Mouse (Mus musculus) lung, postnatal 0 days (tissue): ENCODE data around the gene Mup17.
"Not testable (repeated sequence)": the region's sequence is repeated elsewhere in the genome, so short reads cannot be mapped to it uniquely, and the experiment has no call there.

Experiments used
- CTCF ChIP-seq: IDR thresholded peaks from 2 replicates; pipeline ENCODE4 v1.5.1; 2016; ENCODE audit warnings: antibody characterized with exemption, mild to moderate bottlenecking
- EP300 ChIP-seq: IDR thresholded peaks from 2 replicates; pipeline ENCODE4 v1.6.1; 2016; ENCODE audit warnings: antibody characterized with exemption, mild to moderate bottlenecking, control low read depth

DNA sequence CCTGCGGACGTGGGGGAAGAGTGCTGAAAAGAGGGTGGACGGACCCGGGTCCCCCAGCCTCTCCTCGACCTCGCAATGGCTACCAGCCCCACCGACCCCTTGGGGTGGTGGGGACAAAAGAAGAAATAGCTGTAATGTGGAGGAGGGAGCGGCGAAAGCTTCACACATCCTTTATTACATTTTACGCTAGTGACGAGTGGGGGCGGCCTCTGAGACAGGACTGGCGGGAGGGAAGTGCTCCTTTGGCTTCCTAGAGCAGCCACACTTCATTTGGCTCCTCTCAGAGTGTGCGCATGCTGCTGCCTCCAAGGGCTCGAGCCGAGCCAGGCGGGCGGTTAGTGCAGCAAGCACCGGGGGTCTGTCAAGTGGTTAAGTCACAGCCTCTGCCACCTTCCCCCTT is 24.1 kb downstream of the Mup17 start:
- not testable (repeated sequence) for TF ChIP-seq CTCF, EP300
